Mouse (Mus musculus) liver, postnatal 0 days (tissue): ENCODE data around the gene Dnajc5. TPM values are rescaled to one million over a fixed set of nuclear protein-coding genes. Genes with fewer than 3 reads are reported as not detected.

ENCODE experiments used
- ATAC-seq: fragments of 200-750 bp; cut with Nextera tagmentation; 2 replicates; pipeline ENCODE4 v1.8.0; 2017; ENCODE audit warnings: mild to moderate bottlenecking, moderate library complexity
- DNase-seq: peaks from one replicate; pipeline ENCODE4 v3.0.0-alpha.2; 2016
- H3K27ac ChIP-seq: fragments of 300-500 bp; sonication (generic); 2 replicates; pipeline ENCODE4 v1.5.1; 2014; ENCODE audit warnings: antibody characterized with exemption, moderate library complexity, mild to moderate bottlenecking, low read depth
- H3K27me3 ChIP-seq: fragments of 300-500 bp; sonication (generic); 2 replicates; pipeline ENCODE4 v1.6.1; 2014; ENCODE audit warnings: low read length, control low read depth, mixed read lengths; ENCODE audit not compliant: insufficient read depth
- H3K36me3 ChIP-seq: fragments of 300-500 bp; sonication (generic); replicated peaks from 2 replicates; pipeline ENCODE4 v1.6.1; 2014; ENCODE audit warnings: mild to moderate bottlenecking, control low read depth, low read length, moderate library complexity, mixed read lengths; ENCODE audit not compliant: insufficient read depth
- H3K4me1 ChIP-seq: fragments of 300-500 bp; sonication (generic); 2 replicates; pipeline ENCODE4 v1.6.1; 2014; ENCODE audit warnings: antibody characterized with exemption, mild to moderate bottlenecking, control low read depth; ENCODE audit not compliant: insufficient read depth
- H3K4me2 ChIP-seq: fragments of 300-500 bp; sonication (generic); 2 replicates; pipeline ENCODE4 v1.6.1; 2014; ENCODE audit warnings: low read depth, mild to moderate bottlenecking, low read length, moderate library complexity, mixed read lengths
- H3K4me3 ChIP-seq: fragments of 300-500 bp; sonication (generic); 2 replicates; pipeline ENCODE4 v1.5.1; 2014; ENCODE audit warnings: low read depth, low read length
- H3K9ac ChIP-seq: fragments of 300-500 bp; sonication (generic); replicated peaks from 2 replicates; pipeline ENCODE4 v1.6.1; 2014; ENCODE audit warnings: mild to moderate bottlenecking, moderate library complexity
- H3K9me3 ChIP-seq: fragments of 300-500 bp; sonication (generic); 2 replicates; pipeline ENCODE4 v1.6.1; 2016; ENCODE audit warnings: mild to moderate bottlenecking, control low read depth, low read length, mixed read lengths
- CTCF ChIP-seq: sonication (generic); IDR thresholded peaks from 2 replicates; pipeline ENCODE4 v1.5.1; 2016; ENCODE audit warnings: antibody characterized with exemption, low read depth
- EP300 ChIP-seq: IDR thresholded peaks from 2 replicates; pipeline ENCODE4 v1.6.1; 2016; ENCODE audit warnings: antibody characterized with exemption, low read depth, mild to moderate bottlenecking
- WGBS: fragments of 180-500 bp; shearing (Covaris S2); extraction: QIAGEN DNeasy Blood & Tissue Kit; methylation state at CpG from one replicate; pipeline ENCODE4 v1.1.7; 2014; ENCODE audit not compliant: insufficient replicate concordance; 5-methylcytosine and 5-hydroxymethylcytosine counted together
- polyA plus RNA-seq: library from polyadenylated mRNA; unstranded; fragments of >200 nt; fragmentation: Nextera tagmentation; extraction: Ambion mirVana; gene quantifications from 2 replicates; pipeline ENCODE4 v1.2.1, GENCODE M21; 2015

The Dnajc5 gene
- polyA plus RNA-seq, 1 experiment from 2014 or later, result 24.7 TPM

- no peak overlapping the region for H3K4me3 ChIP-seq
- 87% methylated on average over 11 of the region's 11 CpGs for WGBS
- no peak overlapping the region for H3K4me2 ChIP-seq
- no peak overlapping the region for H3K27ac ChIP-seq
- H3K36me3 ChIP-seq, result peaks cover 46% of the 10 kb centered on the region
- no peaks in the 10 kb centered on the region for H3K27me3 ChIP-seq
- H3K9me3 ChIP-seq, result no peaks in the 10 kb centered on the region
- TF ChIP-seq CTCF, result no peak
- no peak for TF ChIP-seq EP300
- DNase-seq, result peak; percentile 13
- no peak overlapping the region for H3K9ac ChIP-seq
- no peak for ATAC-seq
- peaks cover 12% of the 10 kb centered on the region for H3K4me1 ChIP-seq
These were observed 68.0 kb downstream of the Dnajc5 start for GRCm38 (mm10) chr2:181588229-181588780.

GRCm38 (mm10) chr2:181589011-181589731 is 68.9 kb downstream of the Dnajc5 start:
- Histone ChIP-seq H3K36me3 (peaks cover 44% of the 10 kb centered on the region), H3K4me2 (no peak overlapping the region)
- no peak for DNase-seq

GRCm38 (mm10) chr2:181589732-181590105 is 69.4 kb downstream of the Dnajc5 start:
- Histone ChIP-seq H3K9ac (no peak overlapping the region), H3K4me1 (peaks cover 10% of the 10 kb centered on the region), H3K27ac (no peak overlapping the region), H3K4me2 (no peak overlapping the region), H3K36me3 (peaks cover 39% of the 10 kb centered on the region), H3K27me3 (no peaks in the 10 kb centered on the region), H3K4me3 (no peak overlapping the region), H3K9me3 (no peaks in the 10 kb centered on the region)
- ATAC-seq (no peak), DNase-seq (peak; percentile 12)
- 88% methylated on average over 9 of the region's 9 CpGs for WGBS
- no peak for TF ChIP-seq EP300
- no peak for TF ChIP-seq CTCF

More at GRCm38 (mm10) chr2:181589011-181589731, 68.9 kb downstream of the Dnajc5 start:
- Histone ChIP-seq H3K4me3 (no peak overlapping the region), H3K9me3 (no peaks in the 10 kb centered on the region), H3K27ac (no peak overlapping the region), H3K27me3 (no peaks in the 10 kb centered on the region), H3K4me1 (peaks cover 10% of the 10 kb centered on the region), H3K9ac (no peak overlapping the region)
- WGBS, result 88% methylated on average over 10 of the region's 10 CpGs
- ATAC-seq, result no peak
- TF ChIP-seq EP300 (no peak), CTCF (no peak)

- Histone ChIP-seq H3K9me3 (no peaks in the 10 kb centered on the region), H3K9ac (no peak overlapping the region), H3K4me1 (peaks cover 10% of the 10 kb centered on the region), H3K36me3 (peaks cover 36% of the 10 kb centered on the region), H3K4me2 (no peak overlapping the region), H3K27ac (no peak overlapping the region), H3K27me3 (no peaks in the 10 kb centered on the region), H3K4me3 (no peak overlapping the region)
- TF ChIP-seq EP300 (no peak), CTCF (no peak)
- 76% methylated on average over 5 of the region's 5 CpGs for WGBS
- ATAC-seq, result no peak
- peak; percentile 10 for DNase-seq
These were observed 70.2 kb downstream of the Dnajc5 start for GRCm38 (mm10) chr2:181590471-181590870.

GRCm38 (mm10) chr2:181591528-181592085 is 71.3 kb downstream of the Dnajc5 start, which contains the start of gene Prpf6:
Gene Prpf6 (plus strand): TSS chr2:181591868.
- Histone ChIP-seq H3K27ac (peak within 1 kb of the TSS; percentile 90), H3K4me2 (peak within 1 kb of the TSS; percentile 97), H3K9me3 (no peaks in the 10 kb centered on the region), H3K4me3 (peak within 1 kb of the TSS; percentile 90), H3K27me3 (no peaks in the 10 kb centered on the region), H3K4me1 (peaks cover 10% of the 10 kb centered on the region), H3K9ac (peak within 1 kb of the TSS; percentile 94), H3K36me3 (peaks cover 24% of the 10 kb centered on the region)
- WGBS, result 4% methylated on average over 5 of the region's 5 CpGs
- DNase-seq (no peak), ATAC-seq (peak; percentile 21)
- TF ChIP-seq CTCF (no peak), EP300 (no peak)

- Histone ChIP-seq H3K4me3 (peak within 1 kb of the TSS; percentile 90), H3K9ac (peak within 1 kb of the TSS; percentile 94), H3K27me3 (no peaks in the 10 kb centered on the region), H3K27ac (peak within 1 kb of the TSS; percentile 90), H3K4me1 (peaks cover 10% of the 10 kb centered on the region), H3K4me2 (peak within 1 kb of the TSS; percentile 97), H3K36me3 (peaks cover 18% of the 10 kb centered on the region), H3K9me3 (no peaks in the 10 kb centered on the region)
- WGBS, result under 1% methylated on average over 68 of the region's 97 CpGs
- DNase-seq (peak; percentile 78), ATAC-seq (peak; percentile 84)
- TF ChIP-seq CTCF (0 out of 2 replicates have a peak, but pooled peaks have one; percentile 8), EP300 (no peak)
These were observed 72.2 kb downstream of the Dnajc5 start, which contains the start of gene Zfp512b for GRCm38 (mm10) chr2:181592231-181593041. Gene Zfp512b (minus strand): TSS chr2:181592803.
